1 mouse cellular context compared by ENCODE assay signal in the genomic region with DNA sequence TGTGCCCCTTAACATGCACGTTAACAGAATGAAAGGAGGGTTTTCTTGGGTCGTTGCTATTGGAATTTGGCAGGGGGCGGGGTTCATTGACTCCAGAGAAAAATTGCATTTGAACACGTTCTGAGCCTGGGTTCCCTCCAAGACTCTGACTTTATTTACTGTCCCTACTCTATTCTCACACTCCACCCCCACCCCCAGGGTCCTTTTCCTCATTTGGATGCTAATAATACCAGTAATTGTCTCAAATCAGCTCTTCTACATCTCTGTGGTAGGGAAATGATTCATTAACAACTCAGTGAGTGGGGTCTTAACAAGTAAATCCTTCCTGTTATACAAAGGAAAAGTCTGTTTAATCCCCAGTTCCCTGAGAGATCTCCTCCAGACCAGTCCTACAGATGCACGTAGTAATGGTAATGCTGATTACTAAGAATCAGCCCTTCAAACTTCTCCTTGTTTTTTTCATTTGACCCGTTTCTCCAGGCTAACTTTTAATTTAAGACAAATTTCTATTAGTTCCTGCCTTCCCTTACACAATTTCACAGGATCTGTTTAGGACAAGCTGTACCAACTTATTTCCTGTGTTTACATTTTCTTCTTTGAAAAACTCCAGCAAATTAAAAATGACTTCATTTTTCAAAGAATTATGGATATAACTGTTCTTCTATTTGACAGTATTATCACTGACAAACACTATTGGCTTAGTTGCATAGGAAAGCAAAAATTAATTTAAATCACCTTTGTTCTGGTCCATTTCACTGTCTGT.
A peak's percentile ranks its signal among the peaks of the same experiment; 100 is the strongest.
TF ChIP-seq lines count a peak whose summit lies in the region.

No protein-coding gene starts in this region.

TF ChIP-seq in ES-E14, 5 proteins besides CTCF, POLR2A, EP300 and RAD21:
- TF ChIP-seq ZC3H11A (IDR thresholded peaks at IDR 0.05; ENCODE audit: borderline replicate concordance, low read depth, low read length) (no peak), CHD2 (IDR thresholded peaks at IDR 0.05; ENCODE audit: low read depth, low read length) (peak; percentile 14; the same call in 1 of the 2 replicates), HCFC1 (IDR thresholded peaks at IDR 0.05; ENCODE audit: borderline replicate concordance, insufficient read depth, low read length) (no peak), ZNF384 (IDR thresholded peaks at IDR 0.05; ENCODE audit: low read depth, low read length) (no peak), MAFK (IDR thresholded peaks at IDR 0.05; ENCODE audit: insufficient read depth, low read depth, low read length) (no peak)
